Mouse (Mus musculus) left cerebral cortex, adult 8-10 months (tissue): Measurements from ENCODE around the gene Hmga1b. TPM values are rescaled to one million over a fixed set of nuclear protein-coding genes. Genes with fewer than 3 reads are reported as not detected.
"Not testable (repeated sequence)": the region's sequence is repeated elsewhere in the genome, so short reads cannot be mapped to it uniquely, and the experiment has no call there.

ENCODE experiments used
- DNase-seq, 2 experiments: peaks; one replicate each; pipeline ENCODE4 v3.0.0; 2022; ENCODE audit warnings: low spot score in 2 of 2
- total RNA-seq, 4 experiments: library from RNA; stranded (reverse); gene quantifications; 2 replicates each; pipeline ENCODE4 v1.2.4; 2022

Gene Hmga1b
- total RNA-seq, 4 experiments from 2014 or later: 23.0 to 43.0 (median 30.6) TPM

DNA sequence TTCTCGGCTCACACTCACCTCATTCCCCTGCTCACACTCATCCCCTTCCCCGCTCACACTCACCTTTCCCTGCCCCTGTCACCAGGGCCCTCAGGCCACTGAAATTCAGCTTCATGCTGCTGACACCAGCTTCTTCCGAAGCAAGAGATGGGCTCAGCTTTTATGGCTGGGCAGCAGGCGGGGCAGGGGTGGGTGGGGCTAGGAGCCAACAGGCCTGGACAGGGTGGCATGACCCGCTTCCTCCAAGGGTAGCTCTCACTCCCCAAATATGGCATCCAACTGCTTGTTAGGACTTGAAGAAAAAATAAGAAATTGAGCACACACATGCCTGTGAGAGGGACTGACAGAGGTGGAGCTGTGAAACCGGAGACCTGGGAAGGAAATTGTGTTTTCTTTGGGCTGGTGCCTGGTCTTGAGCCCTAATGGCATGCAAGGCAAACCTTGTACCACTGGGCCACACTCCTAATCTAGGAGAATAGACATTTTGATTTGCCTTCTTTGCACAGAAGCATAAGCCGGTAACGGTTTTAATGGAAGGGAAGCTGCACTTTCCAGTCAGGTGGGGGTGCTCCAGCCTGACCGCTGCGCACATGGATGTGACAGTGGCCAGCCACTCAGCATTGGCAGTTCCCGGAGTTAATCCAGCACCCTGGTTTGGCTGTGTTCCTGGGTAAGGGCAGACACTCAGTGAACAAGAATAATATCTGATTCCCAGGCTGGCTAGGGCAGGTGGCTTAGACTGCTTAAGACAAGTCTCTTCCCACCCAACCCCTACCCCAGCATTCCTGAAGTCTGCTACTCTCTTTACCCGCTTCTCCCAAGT lies 30.5 kb upstream of the Hmga1b start, which contains the start of gene Cbr2:
Gene Cbr2, minus strand, starts transcription at position 257 of the 823 bp plus-strand sequence.
- DNase-seq: no peak

DNA sequence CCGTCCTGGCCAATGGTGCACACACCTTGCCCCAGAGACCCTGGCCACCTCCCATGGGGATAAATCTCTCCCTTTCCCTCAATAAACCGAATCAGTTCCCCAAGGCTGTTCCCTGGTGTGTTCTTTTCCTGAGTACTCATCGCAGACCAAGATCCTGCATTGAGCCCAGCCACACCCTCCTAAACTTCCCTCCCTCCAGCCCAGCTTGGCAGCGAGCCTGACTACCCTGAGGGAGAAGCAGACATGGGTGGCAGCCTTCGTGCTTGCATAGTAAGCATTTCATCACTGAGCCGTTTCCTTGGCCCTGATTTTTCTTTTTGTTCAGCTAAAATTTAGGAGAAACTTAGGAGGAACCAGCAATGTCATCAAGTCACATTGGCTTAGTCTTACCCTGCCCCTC lies 29.1 kb upstream of the Hmga1b start:
- no peak for DNase-seq

DNA sequence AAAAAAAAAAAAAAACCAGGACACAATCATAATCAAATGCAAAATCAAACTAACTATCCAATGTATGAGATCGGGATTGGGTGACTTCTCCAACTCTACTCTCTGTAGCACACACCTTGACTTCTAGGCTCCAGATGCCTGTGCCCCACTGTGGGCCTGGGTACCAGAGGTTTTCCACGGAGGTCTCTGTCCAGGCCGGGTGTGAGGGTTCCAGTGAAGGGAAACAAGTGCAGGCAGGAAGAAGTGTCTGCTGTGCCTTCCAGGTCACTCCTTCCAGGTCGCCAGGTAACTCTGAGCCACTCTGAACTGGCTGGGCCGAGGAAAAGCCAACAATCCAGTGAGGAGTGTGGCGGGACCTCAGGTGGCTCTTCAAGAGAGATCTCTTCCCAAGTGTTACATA lies 26.2 kb upstream of the Hmga1b start:
- DNase-seq: no peak

DNA sequence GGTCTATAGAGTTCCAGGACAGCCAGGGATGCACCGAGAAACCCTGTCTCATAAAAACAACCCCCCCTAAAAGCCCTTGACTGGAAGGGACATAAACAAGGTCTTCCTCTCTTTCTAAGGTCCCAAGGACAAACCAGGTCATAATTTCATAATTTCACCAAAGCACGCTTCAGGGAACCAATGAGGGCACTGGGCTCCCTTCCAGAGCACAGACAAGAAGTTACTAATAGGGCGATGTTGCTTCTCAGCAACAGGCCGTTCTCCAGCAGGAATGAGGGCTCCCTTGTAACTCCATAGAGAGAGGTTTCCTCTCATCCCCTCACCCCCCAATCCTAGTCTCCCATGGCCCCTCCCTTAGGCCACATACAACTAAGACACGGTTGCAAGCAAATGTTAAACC lies 21.6 kb upstream of the Hmga1b start:
- DNase-seq: no peak

DNA sequence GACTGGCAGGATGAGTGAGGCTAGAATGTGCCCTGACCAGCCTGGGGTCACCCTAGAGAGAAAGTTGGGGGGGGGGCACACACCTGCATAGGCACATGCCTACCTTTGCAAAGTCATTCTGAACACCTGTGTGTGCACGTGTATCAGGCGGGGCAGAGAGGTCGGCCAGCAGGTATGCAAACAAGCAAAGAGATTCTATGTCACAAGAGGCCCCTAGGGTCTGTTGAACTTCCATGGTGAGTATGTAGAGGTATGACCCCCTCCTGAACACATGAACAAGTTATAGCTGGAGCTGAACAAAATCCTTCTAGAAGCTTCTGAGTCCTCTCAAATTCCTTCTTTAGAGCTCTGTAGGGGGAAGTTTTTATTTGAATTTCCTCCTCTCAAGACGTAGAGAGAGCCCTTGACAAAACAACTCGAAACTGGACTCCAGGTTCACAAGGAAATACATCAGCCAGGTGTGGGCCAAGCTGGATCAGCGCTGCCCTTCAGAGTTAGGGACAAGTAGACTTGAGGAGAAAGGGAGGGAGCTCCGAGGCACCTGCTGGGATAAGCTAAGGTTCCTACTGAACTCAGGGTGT lies 18.4 kb upstream of the Hmga1b start:
- no peak for DNase-seq

DNA sequence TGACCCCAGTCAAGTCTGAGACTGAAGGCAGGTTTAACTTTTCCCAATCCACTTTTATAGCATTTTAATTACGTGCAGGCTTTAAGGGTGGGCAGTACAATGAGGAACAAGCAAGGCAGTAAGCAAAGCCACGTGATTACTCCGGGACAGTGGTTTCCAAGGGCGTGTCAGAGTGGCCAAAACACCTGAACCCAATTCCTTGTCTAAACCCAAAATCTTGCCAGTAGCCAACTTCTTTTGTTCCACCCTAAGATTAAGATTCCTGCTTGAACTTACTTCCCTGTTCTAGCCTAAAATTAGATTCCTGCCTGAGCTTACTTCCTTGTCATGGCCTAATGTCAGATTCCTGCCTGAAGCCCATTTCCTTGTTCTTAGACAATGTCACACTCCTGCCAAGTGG lies 14.6 kb upstream of the Hmga1b start:
- no peak for DNase-seq

DNA sequence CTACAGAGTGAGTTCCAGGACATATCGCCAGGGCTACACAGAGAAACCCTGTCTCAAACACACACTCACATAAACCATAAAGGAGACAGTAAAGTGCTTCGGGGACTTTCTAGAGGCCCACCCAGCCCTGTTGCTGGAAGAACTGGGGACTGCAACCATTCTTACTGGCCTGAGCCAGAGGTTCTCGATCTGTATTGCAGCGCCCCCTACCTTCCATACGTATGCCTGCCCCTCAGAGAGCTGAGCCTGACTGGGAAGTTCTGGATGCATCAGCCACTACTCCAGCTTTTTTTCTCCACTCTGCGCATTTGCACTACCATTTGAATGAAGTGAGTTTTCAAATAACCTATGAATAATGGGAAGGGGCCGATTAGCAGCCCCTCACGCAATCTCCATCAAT lies 13.2 kb upstream of the Hmga1b start:
- DNase-seq: no peak

DNA sequence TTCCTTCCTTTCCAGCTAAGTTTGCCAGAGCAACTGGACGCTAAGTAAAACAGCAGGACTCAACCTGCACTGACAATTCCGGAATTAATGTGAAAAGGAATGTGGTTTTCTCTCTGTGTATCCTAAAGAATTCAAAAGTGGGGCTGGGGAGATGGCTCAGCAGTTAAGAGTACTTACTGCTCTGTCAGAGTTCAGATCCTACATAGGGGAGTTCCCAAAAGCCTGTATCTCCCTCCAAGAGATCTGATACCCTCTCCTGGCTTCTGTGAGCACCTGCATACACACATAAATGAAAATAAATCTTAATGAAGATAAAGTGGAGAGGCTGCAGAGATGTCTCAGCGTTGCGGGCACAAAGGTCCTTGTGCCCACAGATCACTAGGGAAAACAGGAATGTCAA lies 11.0 kb upstream of the Hmga1b start:
- no peak for DNase-seq

DNA sequence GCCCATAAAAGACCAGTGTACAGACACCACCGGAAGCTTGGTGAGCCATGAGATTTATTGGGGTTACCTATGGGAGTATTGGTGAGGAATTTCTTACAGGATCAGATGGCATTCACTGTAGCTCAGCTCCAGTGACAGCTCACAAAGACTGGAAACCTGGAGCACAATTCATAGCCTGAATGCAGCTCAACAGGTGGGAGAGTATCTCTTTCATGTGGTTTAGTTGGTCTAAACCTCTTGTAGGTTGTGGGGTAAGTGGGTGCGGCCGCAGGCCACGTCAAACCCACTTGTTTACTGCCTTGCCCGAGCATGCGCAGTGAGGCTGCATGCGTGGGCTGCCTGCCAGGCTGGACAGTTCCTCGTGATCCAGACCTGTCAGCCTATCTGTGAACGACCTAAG lies 2.4 kb upstream of the Hmga1b start:
- no peak for DNase-seq

DNA sequence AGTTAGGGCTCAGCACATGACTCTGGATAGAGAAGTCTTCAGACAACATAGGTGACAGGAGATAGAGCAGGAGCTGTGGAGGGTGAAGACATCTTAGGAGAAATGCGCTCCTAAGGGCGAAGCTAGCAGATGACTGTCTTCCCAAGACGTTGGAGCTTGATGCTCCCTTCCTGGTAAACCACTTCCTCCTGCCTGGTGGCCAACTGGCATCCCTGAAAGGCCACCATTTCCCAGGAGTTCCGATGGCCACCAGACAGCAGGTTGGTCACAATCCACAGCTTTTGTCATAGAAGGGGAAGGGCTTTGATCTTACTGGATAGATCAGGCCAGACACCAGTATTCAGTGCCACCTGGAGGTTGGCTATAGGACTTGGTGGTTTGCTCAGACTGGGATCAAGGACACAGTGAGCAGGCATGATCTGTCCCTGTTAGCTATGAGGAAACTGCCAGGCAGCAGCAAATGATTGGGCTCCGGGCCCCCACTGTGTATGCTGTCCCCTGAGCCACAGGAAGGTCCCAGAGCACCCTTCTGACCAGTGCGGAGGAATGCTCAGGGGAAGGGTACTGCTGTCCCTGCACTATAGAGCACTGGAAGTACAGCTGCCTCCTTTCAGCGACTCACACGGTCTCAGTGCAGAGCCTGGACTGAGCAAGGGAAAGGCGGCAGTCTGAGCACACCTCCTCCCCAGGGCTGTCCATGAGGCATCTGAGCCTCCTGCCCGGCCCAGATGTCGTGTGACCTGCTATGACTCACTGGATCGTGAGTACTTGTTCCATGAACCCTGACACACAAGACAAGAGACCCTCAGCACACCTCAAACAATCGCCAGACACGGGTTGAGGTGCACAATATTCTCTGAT lies 553 bp upstream of the Hmga1b start:
- DNase-seq: no peak

DNA sequence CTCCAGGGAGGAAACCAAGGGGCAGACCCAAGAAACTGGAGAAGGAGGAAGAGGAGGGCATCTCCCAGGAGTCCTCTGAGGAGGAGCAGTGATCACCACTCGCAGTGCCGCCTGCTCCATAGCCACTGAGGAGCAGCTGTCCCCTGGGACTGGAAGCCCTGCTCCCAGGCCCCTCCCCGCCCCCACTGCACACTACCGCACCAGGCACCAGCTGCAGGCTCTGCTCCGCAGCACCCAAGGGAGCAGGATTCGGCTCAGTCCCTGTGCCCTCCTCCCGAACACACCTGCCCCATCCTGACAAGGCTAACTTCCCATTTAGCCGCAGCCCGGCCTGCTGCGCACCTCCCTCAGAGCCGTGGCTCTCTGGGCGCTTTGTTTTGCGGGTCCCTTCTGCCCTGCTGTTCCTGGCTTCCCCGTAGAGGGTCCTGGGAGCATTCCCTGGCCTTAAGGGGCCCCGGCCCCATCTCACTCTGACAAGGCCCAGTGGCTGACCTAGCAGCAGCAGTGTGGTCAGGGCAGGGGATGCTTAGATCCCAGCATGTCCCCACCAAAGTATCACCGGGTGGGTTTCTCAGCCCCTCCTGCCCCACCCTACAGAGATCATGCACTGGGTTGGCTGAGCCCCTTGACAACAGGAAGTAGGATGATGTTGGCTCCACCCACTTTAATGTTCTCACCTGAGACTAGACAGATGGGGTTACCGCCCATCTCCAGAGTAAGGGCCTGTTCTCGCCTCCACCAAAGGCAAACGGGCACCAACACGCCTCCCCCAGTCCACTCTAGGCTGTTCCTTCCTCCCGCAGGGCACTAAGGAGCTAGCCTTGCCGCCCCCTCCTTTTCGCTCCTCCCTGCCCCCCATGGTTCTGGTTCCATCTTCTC lies 766 bp downstream of the Hmga1b start:
- DNase-seq: not testable (repeated sequence)

DNA sequence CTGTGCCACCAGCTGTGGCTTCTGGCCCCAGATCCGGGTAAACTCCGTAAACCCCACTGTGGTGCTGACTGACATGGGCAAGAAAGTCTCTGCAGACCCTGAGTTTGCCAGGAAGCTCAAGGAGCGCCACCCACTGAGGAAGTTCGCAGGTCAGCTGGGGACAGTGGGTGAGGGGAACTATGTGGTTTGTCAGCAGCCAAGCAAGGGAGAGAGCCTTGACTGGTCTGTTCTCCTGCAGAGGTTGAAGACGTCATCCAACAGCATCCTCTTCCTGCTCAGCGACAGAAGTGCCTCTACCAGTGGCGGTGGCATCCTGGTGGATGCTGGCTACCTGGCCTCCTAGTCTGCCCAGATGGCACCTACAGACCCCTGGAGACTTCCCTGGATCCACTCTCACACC lies 4.4 kb downstream of the Hmga1b start:
- DNase-seq: not testable (repeated sequence)

DNA sequence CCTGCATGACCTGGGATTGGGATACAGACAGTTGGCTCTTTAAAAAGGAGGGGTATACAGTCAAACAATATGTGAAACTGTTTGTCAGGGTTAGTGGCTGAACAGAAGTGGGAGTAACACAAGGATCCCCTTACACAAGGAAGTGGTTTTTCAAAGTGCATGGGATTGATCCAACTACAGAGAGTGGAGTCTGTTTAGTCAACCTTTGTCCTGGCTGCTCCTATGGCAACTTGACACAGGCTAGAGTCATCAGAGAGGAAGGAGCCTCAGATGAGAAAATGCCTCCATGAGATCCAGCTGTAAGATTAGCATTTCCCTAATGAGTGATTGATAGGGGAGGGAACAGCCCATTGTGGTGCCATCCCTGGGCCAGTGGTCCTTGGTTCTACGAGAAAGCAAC lies 5.6 kb downstream of the Hmga1b start:
- DNase-seq: no peak

DNA sequence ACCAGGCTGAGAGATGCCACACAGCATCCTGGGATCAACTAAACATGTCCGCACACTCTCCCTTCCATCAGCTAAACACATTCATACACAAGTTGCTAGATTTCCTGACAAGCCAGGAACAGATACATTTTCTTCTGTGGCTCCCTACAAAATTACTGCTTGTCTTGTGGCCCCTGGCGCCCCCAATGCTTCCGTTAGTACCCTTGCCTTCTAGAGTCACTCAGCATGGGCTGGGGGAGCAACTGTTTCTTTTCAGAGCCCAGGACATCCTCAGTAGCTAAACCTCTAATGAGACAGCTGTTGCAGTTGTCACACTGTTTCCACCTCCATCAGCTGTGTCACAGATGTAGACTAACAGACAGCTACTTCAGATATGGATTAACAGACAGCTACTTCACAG lies 10.2 kb downstream of the Hmga1b start:
- DNase-seq: no peak

DNA sequence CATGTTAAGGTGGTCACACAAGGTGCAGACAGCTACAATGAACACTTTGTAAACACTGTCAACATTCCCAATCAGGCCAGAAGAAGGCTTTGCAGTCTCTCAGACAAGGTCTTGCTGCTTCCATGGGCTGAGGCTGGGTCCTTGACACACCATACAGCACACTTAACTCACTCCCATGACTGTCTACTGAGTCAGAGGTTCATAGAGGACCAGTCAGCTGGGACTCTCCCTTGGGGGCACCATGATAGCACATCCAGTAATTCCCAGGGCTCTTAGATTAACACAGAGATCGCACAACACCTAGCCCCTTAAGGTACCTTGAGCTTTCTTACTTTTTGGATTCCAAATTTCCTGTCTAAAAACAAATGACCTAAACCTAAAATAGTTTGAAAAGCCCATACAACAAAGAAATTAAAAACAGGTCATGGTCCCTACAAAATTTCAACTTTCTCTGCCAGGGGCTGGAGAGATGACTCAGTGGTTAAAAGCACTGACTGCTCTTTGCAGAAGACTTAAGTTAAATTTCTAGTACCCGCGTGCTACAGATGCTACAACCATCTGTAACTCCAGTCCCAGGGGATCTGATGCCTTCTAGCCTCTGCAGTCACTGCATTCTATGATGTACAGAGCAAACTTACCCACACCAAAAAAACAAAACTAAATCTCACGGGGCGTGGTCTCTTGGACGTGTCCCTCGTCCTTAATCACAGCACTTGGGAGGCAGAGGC lies 11.0 kb downstream of the Hmga1b start:
- no peak for DNase-seq

DNA sequence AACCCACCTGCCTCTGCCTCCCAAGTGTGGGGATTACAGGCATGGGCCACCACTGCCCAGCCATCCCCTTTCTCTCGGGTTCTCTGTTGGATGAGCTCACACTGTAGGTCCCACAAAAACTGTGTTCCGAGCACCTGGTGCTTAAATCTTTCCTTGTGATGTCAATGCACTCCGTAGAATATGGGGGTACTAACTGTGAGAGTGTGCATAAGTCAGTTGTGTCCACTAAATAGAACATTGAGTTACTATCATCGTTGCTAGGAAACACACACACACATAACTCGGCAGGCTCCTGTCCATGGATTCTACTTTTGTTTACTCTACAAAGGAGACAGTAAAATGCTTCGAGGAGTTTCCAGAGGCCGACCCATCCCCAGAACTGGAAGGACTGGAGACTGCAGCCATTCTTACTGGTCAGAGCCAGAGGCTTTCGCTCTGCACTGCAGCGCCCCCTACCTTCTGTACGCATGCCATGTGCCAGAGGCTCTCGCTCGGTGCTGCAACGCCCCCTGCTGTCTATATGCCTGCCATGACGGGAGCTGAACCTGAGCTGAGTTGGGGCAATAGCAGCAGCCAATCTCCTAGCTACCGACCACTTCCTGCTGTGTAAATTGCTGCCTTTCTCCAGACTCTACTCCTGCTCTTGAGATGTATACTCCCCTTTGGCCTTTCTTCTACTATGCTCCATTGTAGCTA lies 13.3 kb downstream of the Hmga1b start:
- peak; percentile 68 to 85 for DNase-seq

DNA sequence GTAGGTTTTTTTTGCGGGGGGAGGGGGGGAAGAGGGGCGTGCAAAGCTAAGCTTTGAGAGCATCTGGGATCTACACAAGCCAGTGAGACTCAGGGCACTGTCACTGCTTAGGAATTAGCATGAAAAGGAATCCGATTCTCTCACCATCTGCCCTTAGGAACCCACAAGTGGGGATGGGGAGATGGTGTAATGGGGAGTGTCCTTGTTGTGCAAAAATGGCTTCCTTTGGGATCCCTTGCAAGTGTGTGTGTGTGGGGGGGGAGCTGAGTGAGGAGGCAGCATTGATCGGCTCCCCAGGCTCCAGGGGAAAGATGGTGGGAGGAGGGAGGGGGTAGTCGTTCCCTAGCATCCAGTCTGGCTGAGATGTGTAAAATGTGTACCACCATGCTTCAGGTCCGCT lies 14.5 kb downstream of the Hmga1b start:
- no peak for DNase-seq

DNA sequence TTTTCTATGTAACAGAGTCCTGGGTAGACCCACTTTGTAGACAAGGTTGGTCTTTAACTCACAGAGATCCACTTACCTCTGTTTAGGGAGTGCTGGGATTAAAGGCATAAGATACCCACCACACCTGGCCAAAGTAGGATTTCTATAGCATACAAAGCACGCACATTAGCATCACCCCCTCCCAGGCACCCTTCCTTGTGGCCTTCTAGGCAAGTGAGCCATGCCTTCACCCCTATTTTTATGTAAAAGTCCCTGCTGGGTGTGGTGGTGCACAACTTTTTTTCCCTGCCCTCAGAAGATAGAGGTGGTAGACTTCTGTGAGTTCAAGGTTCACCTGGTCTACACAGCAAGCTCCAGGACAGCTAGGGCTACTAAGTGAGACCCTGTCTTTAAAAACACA lies 17.3 kb downstream of the Hmga1b start:
- DNase-seq: no peak

DNA sequence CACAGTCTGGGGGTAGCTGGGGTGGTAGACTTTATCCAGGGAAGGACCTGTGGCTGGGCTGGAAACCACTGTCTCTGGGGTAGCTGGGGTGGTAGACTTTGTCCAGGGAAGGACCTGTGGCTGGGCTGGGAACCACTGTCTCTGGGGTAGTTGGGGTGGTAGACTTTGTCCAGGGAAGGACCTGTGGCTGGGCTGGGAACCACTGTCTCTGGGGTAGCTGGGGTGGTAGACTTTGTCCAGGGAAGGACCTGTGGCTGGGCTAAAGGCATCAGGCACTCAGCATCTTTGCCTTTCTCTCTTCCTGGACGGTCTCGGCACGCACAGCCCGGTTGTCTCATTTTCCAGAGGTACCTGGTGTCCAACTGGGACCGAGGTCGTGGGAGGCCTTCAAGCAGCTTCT lies 18.8 kb downstream of the Hmga1b start:
- not testable (repeated sequence) for DNase-seq
